Mouse (Mus musculus) mesoderm, embryonic 11.5 days (tissue): ENCODE data around the gene Srrm2.
"Not testable (repeated sequence)": the region's sequence is repeated elsewhere in the genome, so short reads cannot be mapped to it uniquely, and the experiment has no call there.

ENCODE experiments used
- DNase-seq: peaks from one replicate; pipeline ENCODE4 v3.0.0-alpha.2; 2012; ENCODE audit warnings: low read depth, low spot score

Gene Srrm2

DNA sequence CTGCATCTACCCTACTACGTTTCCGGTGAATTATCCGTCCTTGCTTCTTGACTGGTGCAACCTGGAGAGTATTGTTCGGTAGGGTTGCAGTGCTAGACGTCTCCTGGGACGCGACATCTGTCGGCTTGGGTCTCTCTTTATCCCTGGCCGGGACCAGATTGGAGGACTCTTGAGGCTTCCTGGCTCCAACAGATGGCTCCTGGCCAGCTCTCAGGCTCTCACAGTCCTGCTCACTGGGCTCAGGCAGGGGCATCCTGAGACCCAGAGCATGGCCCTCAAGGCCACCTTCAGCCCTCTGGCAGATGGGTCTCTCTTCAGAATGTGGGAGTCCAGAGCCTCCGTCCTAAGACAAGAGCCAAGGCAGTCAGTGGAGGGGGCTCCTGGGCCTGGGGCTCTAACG is 27.4 kb upstream of the Srrm2 start:
- no peak for DNase-seq

DNA sequence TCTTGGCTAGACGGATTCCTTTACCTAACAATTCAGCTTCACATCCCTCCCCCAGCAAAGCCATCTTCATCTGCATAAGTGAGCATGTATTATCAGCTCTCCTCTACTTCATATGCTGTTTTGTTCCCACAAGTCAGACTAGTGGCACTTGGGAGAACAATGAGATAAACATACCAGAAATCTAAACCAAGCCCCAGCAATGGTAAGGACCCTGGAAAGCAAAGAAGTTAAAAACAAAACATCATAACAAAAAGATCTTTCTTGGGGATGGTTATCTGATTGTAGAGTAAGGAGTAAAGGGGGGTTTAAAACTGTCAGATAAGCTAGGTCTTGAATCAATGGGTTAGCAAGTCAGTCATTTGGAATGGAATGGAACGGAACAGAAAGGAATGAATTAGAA is 19.8 kb upstream of the Srrm2 start:
- no peak for DNase-seq

DNA sequence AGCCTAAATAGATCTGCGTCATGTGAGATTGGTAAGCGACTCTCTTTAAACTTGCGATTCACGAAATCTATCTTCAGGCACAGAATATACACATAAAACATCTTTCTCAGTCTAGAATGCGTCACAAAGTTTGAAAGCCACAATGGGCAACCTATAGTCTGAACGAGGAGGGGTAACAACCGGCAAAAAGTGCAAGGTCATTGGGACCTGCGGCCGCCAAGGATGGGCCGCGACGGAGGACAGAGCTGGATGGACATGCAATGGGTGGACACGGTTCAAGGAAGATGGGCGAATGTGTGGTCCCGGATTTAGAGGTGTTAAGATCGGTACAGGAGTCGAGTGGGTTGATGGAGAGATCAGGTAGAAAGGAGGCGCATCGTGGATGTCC is 19.4 kb upstream of the Srrm2 start:
- peak; percentile 44 for DNase-seq

DNA sequence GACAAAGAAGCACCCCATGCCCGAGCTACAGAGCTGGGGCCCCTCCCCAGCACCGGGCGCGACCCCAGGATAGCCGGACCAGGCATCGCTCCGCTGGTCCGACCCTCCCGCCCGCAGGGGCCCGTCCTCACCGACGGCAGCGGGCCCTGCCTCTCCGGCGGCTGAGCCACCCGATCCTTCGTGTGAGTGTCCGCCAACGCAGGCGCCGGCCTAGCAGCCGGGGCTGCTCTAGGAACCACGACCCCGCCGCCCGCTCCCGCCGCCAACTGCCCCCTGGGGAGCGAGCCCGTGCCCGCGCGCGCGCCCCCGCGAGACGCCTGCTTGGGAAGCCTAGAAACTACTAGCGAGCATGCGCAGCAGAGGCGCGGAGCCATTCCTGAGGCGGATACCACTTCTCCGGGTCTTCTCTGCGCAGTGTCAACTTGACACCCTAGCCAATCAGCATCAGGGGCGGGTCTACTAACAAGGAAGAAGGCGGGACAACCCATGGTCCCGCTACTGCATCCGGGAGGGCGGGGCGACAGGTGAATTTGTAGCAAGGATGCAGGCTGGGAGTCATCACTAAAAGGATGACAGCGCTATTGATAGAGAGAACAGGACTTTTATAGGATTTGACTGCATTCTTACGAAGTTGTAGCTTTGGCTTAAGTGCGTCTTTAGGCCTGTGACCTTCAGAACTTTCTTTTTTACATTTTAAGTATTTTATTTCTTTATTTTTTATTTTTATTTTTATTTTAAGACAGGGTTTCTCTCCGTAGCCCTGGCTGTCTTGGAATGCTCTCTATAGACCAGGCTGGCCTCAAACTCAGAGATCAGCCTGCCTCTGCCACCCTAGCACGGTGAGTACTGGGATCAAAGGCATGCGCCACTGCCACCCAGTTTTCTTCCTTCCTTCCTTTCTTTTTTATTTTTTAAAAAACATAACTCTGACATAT is 18.8 kb upstream of the Srrm2 start, which contains the start of gene Flywch1:
Flywch1 (minus strand) TSS at position 319 of the 935 bp plus-strand sequence.
- DNase-seq: peak; percentile 99

DNA sequence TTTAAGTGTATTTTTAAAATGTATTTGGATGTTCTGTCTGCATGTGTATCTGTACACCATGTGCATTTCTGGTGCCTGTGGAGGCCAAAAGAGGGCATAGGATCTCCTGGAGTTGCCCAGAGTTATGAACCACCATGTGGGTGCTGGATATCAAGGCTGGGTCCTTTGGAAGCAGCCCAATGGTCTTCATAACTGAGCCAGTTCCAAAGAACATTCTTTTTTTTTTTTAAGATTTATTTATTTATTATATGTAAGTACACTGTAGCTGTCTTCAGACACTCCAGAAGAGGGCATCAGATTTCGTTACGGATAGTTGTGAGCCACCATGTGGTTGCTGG is 18.1 kb upstream of the Srrm2 start:
- DNase-seq: not testable (repeated sequence)

DNA sequence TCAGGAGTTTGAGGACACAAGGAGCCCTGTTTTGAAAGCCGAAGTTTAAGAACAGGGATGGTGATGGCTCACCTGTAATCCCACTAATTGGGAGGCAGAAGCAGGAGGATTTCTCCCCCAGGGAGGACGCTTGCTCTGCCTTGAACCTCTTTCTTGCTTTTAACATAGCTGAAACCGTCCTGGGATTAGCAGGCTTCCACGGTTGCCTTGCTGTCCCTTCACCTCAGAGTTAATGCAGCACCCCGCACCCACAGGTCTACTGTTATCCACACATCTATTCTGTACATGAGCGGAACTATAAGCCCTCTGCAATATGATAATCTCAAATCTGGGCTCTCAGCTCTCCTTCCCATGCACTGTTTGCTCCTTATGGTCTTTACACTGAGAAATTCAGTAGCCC is 16.7 kb upstream of the Srrm2 start:
- DNase-seq: no peak

GRCm38 (mm10) chr17:23774090-23774489 is 16.2 kb upstream of the Srrm2 start:
- peak; percentile 79 for DNase-seq

- DNase-seq: no peak
Measured at GRCm38 (mm10) chr17:23776216-23776615, 14.1 kb upstream of the Srrm2 start.

GRCm38 (mm10) chr17:23777141-23777540 is 13.2 kb upstream of the Srrm2 start:
- DNase-seq: no peak

GRCm38 (mm10) chr17:23778447-23778846 is 11.9 kb upstream of the Srrm2 start:
- no peak for DNase-seq

DNA sequence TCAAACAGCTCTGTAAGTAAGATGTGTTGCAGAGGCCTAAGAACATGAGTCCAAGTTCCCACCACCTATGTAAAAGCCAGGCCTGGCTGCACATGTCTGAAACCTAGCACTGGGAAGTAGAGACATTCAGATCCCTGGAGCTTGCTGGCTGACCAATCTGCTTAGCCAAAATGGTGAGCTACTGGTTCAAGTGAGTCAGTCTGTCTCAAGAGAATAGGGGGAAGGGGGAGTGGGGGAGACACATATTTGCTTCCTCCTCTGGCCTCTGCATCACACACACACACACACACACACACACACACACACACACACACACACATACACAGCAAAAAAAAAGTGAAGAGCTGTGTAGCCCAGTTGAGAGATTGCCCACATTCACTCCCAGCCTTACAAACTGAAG is 7.0 kb upstream of the Srrm2 start:
- no peak for DNase-seq

DNA sequence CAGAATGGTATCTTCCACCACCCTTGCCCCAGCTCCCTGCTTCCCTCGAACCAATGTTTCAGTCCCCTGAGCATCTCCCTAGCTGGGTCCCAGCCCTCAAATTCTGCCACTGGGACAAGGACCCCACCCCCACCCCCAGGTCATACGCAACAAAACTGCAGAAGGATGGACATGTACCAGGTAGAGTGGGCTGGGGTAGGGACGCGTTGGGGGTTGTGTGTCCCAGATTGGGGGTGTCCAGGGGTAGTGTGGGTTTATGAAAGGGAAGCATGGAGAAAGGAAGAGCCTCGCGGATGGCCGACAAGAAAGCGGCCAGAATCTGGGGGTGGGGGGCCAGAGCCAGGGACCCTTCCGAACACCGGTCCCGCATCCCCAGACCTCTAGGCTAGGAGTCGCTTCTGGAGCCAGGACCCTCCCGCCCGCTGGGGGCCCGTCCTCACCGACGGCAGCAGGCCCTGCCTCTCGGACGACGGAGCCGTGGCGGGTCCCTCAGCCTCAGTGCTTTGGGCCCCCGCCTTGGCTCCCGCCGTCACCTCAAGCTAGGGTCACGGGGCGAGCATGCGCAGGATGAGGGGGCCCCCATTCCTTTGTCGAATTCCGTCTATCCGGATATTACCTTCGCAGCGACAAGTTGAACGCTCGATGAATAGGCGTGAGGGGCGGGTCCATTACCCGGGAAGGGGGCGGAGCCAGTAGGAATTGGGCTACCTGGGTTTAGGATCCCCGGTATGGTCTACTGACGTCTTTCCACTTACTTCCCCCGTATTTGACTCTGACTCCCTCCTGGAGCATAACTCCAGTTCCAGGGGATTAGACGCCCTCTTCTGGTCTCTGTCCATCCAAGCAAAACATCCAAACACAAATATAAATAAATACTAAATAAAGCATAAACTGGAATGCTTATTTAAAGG is 4.5 kb upstream of the Srrm2 start, which contains the start of gene Flywch2:
Flywch2 (minus strand) TSS at position 521 of the 911 bp plus-strand sequence.
- DNase-seq: peak; percentile 88

DNA sequence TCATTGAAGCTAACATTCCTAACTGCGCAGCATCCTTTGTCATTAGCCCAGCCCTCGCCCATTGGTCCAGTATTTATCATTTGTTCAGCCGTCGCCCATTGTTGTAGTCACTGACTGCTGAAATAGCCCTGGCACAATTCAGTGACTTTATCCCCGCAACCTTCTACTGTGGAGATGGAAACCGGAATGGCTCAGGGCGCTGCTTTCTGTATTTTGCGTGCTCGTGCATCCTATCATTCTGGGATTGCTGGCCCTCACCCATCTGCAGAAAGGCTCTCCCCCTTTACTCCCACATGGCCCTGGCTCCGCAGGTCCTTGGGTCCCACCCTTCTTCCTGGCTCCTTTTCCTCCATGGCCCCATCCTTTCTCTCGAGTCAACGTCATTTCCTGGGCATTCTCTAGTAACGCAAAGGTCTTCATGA is 3.8 kb upstream of the Srrm2 start:
- peak; percentile 61 for DNase-seq

- DNase-seq: no peak
Measured at GRCm38 (mm10) chr17:23788973-23789372, 1.4 kb upstream of the Srrm2 start.

DNA sequence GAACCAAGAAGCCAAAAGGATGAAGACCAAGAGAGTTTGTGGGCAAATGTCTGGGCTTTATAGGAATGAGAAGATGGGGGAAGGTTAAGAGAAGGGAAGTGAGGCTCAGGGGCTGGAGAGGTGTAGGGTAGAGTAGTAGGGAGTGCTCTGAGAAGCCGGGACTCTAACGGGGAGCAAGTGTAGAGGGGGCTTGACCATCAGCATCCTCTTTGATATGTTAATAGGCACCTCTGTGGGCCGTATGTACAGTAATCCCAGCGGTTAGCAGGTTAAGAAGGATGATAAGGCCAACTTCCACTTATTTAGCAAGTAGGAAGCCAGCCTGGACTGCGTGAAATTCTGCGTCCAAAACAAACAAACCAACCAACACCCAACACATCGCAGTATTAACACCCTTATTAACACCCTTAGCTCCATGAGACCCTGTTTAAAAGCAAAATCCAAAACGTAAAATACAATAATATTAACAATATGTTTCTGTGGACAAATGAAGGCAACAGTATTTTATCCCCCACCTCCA is 523 bp upstream of the Srrm2 start:
- no peak for DNase-seq

DNA sequence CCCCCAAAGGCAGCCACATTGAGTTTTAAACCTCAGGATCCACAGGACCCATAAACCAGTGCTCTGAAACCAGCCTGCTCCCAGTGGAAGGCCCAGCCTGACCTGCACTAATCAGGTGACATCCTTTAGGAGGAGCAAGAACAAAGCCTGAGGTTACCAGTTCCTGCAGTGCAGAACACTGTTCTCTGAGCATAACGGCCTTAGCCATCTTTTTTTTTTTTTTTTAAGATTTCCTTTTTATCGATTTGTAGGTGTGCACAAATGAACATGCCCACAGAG is 686 bp downstream of the Srrm2 start:
- DNase-seq: no peak

DNA sequence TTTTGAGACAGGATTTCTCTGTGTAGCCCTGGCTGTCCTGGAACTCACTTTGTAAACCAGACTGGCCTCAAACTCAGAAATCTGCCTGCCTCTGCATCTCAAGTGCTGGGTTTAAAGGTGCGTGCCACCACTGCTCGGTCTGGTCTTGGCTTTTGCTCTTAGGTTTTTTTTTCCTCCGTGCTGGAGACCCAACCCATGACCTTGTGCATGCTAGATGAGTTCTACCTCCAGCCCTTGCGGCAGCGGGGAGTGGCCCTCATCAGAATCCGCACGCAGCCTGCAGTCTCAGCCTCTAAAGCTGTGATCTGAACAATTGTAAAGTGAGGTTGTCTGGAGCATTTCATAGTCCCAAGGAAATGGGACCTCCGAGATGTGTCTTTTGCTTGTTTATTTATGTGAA is 5.0 kb downstream of the Srrm2 start:
- no peak for DNase-seq

DNA sequence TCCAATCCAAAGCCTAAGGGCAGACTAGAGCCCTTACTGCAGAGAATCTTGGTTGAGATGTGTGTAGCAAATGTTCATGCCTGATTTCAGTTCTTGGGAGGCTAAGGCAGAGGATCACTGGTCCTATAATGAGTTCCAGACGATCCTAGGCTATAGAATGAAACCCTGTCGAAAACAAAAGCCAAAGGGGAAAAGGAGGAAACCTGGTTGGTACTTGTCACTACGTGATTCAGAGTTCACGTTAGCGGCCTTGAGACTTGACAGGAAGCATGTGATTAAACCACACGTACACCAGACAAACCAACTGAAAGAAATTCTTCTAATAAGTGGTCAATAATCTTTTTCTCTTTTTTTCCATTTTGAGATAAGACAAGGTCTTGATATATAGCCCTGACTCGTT is 7.0 kb downstream of the Srrm2 start:
- no peak for DNase-seq

DNA sequence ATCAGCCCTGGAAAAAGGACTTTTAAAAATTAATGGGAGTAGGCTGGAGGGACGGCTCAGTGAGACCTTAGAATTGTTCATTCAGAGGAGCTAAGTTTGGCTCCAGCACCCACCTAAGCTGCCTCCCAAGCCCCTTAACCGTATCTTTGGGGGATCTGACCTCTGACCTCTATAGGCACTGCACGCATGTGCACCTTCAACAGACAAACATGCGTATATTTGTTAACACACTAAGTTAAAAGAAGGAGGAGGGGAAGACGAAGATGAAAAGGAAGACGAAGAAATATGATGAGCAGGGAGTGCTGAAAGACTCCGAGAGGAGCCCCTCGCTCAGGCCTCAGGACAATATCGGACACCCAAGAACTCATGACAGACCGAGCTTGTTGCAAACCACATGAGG is 11.3 kb downstream of the Srrm2 start:
- DNase-seq: no peak

DNA sequence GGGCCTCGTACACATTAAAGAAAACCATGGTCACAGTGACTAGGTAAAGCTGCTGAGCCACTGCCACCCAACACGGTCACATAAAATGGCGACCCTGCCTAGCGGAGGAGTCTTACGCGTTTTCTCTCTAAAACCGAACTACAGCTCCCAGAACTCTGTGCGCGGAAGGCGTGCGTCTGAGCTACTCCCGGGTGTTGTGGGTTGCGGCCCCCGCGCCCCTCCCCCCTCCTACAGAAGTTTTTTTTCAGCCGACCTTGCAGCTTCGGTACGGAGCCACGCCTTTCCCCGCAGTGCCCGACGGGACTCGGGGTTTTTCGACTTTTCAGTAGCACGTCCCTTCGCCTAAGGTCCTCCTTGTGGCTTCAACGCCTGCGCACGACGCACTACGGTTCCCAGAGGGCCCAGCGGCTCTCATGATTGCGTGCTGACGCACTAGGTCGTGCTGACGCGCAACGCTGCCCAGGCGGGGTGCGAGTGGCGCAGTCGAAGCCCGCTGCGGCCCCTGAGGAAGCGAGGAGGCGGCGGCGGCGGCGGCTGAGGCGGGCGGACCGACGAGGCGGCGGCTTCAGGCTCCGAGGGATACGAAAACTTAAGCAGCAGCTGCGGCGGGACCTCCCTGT is 12.5 kb downstream of the Srrm2 start:
- peak; percentile 99 for DNase-seq

- peak; percentile 93 for DNase-seq
Measured at GRCm38 (mm10) chr17:23803366-23804041, 13.2 kb downstream of the Srrm2 start.
